Mouse (Mus musculus): ENCODE data around the gene Slc35e4. TPM values are rescaled to one million over a fixed set of nuclear protein-coding genes. Genes with fewer than 3 reads are reported as not detected.
"Not testable (repeated sequence)": the region's sequence is repeated elsewhere in the genome, so short reads cannot be mapped to it uniquely, and the experiment has no call there.

Gene Slc35e4
- polyA plus RNA-seq (2017; shearing (Covaris generic)), result 1 to 10 TPM in 1 of 2 experiments, under 1 TPM in 1; 0.75 to 2.2 TPM

DNA sequence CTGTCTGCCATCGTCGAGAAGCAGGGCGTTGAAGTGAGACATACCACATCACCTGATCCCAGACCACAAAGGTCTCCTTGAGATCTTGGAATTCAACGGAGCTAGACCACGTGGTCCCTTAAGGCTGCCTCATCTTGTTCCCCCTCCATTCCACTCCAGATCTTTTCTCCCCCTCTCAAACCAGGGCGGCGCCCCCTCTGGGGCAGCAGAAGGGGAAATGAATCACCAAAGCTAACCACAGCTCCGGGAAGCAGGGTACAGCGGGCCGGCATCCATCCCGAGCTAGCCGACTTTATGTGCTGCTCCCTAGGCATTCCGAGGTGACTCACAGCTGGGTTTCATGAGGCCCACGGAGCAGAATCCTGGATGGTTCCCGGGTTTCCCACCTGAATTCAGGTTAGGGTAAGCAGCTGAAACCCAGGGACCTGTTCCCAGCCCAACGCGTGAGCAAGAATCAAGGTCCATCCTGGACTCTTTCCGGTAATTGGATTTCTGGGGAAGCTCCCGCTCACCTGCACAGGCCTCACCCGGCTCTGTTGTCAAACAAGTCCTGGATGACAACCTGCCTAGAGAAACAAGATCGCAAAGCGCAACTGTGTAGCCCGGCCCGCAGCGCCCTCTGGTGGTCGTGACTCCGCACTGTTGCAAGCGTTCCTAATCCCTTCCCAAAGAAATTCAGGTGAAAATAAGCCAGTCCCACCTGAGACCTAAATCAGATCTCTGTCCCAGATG, at the start of gene Slc35e4:
Gene Slc35e4, minus strand, starts transcription at position 556 of the 732 bp plus-strand sequence.
- peak; percentile 63 for ATAC-seq

DNA sequence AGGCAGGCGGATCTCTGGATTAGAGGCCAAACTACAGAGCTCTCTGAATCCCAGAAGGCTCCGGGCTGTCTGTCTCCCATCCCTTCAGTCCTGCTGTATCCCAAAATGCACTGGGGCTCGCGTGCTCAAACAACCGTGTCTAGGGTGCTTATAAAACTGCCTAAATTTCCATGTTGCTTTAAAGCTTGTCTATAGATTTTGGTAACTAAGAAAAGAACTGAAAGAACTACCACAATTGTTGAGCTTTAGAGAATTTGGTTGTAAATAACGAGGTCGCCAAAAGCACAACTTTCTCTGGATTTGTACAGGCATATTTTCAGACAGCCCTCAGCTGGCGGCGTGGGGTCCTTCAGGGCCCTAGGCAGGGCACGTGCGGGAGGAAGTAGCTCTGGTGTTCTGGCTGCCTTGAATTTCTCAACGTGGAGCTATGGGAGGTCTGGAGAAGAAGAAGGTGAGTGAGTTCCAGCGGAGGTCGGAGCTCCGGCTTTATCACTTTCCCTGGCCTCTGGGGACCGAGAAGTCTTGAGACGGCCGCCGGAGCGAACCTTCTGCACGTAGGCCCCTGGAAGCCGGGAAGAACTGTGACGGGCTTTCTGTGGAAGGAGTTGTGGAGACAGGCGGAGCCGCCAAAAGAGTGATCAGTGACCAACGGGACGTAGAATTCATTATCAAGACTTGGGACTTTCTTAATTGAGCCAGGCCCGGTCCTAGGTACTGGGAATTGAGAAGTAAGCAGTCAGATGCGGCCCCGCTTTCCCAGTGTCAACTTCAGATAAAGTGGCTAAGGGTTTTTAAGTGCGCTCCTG, 49.3 kb upstream of the Slc35e4 start, which contains the start of gene Pes1:
Gene Pes1, plus strand, starts transcription at position 366 of the 806 bp plus-strand sequence.
- ATAC-seq, result peak; percentile 93

DNA sequence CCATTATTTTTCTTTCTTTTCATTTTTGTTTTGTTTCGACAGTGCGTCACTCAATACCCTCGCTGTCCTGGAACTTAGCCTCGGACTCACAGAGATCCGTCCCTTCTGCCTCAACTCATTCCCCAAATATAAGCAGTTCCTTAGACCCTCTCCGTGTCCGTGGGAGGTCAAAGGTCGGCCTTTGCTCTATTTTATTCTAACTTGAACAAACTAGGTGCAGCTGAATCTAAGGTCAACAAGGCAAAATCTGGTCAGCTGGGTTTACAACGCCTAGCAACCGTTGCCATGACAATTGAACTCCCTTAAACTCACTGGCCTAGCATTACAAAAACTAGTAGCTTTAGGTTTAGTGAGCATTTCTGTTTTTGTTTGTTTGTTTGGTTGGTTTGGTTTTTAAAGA, 48.7 kb upstream of the Slc35e4 start:
- ATAC-seq, result peak; percentile 7

DNA sequence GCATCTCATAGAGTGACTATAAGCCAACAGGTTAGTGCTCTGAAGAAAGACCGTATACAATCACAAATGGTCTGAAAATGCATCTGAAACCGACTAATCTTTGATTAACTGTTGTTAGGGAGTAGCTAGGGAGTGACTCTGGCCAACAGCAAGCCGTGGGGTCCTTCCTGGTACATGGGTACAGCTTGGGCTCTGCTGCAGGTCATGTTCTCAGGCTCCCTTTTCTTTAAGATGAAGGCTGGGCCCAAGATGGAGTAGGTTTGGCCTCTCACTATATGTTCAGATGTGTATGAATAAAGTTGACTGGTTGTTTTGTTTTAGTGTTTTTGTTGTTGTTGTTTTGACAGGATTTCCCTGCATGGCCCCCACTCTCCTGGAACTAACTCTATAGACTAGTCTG, 47.3 kb upstream of the Slc35e4 start:
- ATAC-seq, result no peak

DNA sequence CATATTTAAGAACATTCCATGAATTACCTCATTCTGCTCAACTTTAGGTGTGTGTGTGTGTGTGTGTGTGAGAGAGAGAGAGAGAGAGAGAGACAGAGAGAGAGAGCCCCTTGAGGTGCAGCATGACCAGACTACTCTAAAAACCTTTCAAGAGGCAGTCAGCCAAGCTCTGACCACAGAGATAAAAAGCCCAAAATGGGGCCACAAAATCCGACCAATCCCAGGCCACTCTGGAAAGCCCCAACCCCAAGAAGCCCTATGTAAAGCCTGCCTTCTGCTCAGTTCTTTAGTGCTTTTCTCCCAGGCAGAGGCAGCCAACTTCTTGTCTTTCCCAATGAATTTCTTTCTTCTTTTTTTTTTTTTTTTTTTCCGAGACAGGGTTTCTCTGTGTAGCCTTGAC, 46.4 kb upstream of the Slc35e4 start:
- no peak for ATAC-seq

DNA sequence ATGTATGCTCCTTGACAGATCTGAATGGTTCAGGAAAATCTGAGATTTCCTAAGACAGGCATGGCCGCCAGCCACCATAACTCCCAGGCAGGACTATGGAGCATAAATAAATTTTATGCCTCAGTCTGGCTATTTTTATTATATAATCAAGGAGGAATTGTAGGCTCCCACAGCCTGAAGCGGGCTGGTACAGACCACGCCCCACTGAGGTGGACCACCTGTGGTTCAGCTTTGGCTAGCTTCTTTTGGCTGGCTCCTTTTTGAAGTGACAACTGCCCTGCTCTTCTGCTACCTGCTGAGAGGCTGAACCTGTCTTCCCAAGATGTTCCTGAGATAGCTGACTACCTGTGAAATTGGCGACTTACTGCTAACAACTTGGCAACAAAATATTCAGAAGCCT, 40.9 kb upstream of the Slc35e4 start:
- not testable (repeated sequence) for ATAC-seq

DNA sequence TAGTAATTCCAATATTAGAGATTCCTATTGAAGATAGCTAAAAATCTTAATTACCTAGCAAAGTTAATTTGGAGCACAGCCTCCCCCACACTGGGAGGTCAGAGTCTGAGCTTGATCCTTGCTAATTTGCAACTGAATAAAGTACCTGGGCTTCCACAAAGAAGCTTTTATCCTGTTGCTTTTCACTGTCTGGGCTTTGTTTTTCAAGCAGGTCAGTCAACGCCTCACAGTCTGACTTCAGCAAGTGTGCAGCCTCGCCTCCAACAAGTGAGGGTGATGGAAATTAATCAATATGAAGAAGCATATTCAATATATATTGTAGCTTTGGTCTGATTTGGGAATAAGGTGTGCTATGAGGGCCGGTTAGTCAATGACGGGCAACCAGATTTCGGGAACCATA, 40.4 kb upstream of the Slc35e4 start:
- not testable (repeated sequence) for ATAC-seq

DNA sequence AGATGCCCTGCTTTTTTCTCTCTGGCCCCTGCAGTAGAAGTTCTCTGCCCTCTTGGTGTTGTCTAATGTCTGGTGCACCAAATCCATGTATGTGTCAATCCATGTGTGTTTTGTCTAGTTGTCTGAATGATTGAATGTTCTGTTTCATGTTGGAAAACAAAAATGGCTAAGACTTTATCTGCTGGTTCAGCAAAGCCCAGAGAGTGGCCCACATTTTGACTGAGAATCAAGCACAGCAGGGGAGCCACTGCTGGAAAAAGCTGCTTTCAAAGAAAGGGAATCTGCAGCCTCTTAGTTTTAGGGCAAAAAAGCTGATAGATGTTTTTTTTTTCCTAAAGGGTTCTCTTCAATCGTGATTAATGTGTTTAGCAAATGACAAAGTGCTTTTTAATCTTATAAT, 31.9 kb upstream of the Slc35e4 start:
- no peak for ATAC-seq

DNA sequence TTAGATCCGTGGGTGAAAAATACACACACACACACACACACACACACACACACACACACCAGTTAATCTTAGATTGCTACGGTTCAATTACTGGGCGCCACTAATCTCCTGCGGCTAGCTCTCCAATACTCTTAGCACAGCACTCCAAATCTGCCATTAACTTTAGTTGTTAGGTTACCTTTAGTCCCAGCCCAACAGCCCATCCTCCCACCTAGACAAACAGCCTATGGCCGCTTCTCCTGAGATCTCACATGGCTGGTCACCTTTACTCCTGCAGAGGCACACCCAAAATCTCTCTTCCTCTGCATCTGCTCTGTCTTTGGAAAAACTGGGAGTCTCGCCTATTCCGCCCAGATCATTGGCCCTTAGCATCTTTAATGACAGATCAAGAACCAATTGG, 26.9 kb upstream of the Slc35e4 start:
- no peak for ATAC-seq

DNA sequence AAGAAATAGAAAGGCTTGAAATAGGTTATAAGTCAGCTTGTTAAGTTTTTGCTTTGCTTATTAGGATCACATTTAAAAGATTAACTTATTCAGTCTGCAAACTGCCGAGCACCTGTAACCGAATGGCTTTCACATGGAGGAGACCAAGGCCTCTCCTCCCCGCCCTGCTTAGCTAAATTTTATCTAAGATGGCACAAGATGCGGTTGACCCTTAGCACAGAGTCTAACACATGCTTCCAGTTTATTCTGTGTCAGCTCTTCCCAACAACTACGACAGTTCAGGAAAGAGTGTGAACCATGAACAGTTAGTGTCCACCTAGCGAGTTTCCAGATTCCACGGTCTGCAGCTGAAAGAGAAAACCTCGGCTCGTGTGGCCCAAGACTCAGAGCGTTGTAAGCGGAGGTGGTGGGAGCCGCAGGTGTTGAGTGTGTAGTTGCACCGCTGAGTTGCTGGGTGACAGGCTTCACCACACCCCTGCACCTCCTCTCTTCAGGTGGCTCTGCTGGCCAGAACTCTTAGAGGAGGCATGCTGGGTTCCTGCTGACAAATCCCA, 22.9 kb upstream of the Slc35e4 start:
- ATAC-seq, result no peak

DNA sequence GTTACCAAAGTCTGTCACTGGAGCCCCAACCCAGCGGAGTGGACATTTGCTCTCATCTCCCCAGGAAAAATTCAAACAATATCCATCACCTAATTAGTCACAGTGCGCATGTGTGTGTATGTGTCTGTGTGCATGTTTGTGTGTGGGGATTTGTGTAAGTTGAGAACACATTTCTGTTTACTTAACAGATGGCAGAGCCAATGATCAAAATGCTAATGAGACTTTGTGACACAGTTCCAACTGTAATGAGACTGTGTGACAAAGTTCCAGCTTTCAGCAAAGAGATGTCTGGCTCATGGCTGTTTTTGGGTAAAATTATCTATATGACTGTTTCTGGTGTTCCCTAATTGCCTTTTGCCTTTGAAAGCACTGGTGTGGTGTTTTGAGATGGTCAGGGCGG, 21.9 kb upstream of the Slc35e4 start:
- ATAC-seq, result no peak

DNA sequence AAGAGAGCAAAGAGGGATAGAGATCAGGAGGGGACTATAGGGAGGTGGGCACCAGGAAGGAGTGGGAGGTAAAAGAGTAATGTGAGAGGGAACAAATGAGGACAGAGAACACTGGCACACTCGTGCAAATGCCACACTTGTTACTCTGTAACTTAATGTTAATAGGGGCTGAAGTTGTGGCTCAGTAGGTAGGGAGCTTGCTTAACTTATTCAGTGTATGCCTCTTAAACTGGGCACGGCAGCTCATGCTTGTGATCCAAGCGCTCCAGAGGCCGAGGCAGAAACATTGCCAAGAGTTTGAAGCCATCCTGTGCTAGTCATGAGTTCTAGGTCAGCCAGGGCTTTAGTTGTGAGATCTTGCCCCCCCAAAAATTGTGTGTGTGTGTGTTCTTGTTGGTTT, 20.7 kb upstream of the Slc35e4 start:
- ATAC-seq, result no peak

DNA sequence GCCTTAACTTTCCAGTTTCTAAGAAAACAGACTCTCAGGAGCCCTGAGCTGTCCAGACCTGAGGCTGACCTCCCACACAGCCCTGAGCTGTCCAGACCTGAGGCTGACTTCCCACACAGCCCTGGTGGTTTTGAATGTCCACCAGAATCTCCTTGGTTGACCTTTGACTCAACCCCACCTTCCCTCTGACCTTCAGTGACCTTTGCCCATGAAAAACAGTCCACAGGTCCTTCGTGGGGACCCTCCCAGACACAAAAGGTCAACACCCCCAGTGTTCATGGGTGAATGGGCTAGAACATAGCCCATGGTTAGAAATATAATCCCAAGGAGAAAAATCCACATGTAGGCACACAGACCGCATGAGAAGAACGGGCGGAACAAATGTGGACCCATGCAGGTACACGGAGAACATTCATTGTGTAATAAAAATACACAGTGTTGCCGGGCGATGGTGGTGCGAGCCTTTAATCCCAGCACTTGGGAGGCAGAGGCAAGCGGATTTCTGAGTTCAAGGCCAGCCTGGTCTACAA, 19.4 kb upstream of the Slc35e4 start:
- ATAC-seq, result no peak

DNA sequence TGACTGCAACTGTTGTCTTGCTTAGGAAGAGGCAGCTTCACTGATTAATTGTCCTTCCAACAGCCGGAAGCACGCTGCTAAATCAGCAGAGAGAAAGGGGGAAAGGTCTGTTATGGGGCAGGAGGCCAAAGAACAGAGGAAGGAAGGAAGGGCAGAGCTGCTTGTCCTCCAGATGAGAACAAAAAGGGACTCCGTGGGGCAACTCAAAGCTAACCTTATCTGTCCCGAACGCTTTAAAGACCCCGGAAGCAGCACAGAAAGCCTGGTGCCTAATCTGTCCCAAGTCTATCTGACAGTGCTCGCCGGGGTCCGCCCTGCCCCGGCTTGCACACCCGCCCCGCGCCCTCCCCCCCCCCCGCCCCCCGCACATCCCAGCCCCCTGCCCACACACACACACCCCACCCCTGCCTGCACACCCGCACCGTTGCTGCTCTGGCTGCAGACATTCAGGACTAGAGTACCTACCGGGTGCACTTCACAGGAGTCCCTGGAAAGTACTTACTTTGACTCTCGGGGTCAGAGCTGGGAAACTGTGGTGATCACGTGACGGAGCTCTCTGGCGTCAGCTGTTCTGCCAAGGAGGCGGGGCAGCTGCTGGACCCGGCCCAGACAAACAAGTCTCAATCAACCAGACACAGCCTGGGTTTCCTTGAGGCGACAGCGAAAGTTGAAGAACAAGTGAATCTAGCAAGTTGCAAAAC, 17.2 kb upstream of the Slc35e4 start, which contains the start of gene Tcn2:
Gene Tcn2, minus strand, starts transcription at position 649 of the 701 bp plus-strand sequence.
- ATAC-seq, result peak; percentile 93

DNA sequence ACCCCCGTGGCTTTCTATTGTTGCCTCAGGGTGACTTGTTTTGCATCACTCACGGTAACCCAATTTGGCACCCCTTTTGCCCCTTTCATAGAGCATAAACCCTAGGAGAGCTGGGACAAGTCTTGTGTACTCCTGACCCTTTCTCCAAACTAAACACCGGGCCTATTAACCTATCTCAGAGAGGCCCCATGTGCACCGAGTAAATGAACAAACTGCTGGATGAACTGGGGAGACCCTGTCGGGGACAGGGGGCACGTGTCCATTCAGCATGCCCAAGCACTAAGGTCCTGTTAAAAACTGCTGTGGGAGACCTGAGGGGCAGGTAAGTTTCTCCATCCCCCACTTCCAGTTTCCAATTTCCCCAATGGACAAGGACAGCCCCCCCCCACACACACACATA, 16.5 kb upstream of the Slc35e4 start:
- no peak for ATAC-seq

DNA sequence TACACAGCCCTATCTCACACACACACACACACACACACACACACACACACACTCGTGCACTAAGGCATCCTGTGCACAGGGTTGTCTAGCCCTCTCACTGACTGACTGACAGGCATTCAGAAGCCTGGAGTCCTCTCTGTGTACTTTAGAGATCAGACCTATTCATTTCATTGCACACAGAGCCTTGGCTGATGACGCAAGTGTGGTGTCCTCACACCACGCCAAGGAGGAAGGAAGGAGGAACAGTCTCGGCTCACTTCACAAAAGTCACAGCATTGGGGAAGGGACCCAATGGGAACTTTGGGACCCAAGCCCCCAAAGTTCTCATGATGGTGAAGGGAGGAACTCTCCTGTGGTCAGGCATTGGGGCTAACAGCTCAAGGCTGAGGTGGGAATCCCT, 15.6 kb upstream of the Slc35e4 start:
- ATAC-seq, result no peak

DNA sequence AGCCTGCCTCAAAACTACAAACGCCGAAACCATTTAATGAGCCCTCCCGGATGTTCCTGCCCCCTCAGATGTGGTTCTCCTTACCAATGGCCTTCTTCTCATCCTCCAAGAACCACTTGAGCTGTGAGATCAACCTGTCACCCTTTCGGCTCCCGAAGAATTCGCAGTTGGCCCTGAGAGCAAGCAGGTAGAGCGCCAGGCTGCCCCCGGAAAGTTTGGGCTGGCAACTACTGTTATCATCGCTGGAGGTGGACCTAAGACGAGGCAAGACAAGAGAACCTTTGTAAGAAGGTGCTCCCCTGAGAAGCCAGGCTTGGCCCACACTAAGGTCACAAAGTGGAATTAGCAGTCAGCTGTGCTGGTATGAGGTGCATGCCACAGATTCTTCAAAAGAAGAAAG, 11.5 kb upstream of the Slc35e4 start:
- ATAC-seq, result no peak

DNA sequence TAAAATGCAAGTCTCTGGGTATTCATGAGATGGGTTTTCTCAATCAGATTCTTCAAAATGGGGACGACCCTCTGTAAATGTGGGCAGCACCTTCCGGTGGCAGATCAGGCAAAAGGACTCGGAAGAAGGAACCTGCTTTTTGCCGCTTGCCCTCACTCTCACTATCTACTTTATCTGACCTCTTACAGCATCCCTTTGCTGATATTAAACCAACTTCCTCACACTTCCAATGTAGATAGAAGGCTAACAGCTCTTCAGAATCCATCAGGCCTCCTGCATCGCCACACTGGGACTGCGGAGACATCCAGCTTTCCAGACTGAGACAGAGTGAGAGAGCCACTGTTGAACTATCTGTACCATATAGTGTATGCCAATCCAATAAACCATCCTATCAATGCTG, 8.3 kb upstream of the Slc35e4 start:
- ATAC-seq, result no peak

DNA sequence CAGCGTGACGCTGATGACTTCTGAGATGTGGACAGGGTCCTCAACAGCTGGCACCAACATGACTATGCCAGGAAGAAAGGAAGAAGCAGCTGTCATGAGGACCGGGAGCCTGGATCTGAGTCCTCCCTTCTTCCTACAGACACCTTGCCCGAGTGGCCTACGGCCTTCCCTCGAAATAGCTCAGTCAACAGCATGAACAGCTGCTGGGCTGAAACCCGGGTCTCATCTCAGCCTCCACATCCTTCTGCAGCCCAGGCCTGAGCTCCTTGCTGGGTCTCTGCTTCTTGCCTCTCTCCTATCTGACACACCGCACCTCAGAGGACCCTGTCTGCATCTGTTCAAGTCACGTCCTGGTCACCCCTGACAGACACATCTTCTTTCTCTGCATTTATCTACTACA, 7.7 kb upstream of the Slc35e4 start:
- no peak for ATAC-seq

DNA sequence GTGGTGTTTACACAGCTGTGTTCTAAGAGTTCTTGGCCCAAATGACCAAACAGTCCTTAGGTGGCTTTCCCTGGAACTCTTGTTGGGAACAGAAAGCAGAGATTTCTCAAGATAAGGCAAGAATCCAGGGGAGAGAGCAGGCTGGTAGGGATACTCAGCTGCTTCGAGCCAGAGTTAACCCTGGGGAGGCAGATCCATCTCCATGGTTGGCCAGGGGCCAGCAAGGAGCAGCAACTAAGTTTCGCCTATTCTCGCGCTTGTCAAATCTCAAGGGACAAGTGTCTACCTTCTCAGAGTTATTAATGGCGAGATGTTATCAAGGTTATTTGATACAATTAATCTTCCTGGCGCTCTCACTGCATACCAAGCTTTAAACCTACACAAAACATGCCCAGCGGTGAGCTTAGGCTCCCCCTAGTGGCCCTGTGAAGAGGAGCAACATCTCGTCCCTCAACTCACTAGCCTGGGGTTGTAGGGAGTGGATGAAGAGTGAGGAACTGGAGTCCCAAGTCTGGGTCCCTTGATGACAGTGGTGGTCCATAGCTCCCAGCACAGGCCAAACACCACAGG, 6.9 kb upstream of the Slc35e4 start:
- ATAC-seq, result peak; percentile 68

DNA sequence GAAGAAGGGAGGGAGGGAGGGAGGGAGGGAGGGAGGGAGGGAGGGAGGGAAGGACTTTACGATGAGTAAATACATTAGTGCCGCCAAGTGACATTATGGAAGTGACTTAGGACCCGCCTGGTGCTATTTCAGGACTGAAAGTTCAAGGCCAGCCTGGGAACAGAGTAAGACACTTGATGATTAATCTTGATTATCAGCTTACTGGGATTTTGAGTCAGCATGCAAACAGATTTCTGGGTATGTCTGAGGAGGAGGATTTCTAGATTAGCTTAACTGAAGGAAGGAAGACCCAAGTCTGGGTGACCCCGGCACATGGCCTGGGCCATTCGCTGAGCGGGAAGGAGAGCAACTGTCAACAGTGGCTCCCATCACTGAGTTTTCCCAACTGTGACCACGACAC, 6.0 kb upstream of the Slc35e4 start:
- ATAC-seq, result no peak

DNA sequence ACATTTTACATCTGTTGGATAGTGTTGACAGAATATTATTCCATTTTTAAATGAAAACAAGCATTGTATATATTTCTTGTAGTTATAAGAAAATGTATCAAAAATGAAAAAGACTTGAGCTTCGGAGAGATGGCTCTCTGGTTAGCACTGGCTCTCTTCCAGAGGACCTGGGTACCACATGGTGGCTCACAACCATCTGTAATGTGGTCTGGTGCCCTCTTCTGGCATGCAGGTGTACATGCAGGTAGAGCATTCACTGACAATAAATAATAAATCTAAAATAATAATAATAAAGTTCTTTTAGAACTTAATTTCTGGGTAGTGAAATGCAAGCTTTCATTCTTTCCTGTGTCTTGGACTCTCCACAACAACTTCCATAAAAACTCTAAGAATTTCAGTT, 4.3 kb upstream of the Slc35e4 start:
- no peak for ATAC-seq

Measured in CD4-positive, CD25-positive, alpha-beta regulatory T cell, adult 4 months (primary cell).